Mouse (Mus musculus): ENCODE measurements around the gene Laptm4a.

Laptm4a gene

DNA sequence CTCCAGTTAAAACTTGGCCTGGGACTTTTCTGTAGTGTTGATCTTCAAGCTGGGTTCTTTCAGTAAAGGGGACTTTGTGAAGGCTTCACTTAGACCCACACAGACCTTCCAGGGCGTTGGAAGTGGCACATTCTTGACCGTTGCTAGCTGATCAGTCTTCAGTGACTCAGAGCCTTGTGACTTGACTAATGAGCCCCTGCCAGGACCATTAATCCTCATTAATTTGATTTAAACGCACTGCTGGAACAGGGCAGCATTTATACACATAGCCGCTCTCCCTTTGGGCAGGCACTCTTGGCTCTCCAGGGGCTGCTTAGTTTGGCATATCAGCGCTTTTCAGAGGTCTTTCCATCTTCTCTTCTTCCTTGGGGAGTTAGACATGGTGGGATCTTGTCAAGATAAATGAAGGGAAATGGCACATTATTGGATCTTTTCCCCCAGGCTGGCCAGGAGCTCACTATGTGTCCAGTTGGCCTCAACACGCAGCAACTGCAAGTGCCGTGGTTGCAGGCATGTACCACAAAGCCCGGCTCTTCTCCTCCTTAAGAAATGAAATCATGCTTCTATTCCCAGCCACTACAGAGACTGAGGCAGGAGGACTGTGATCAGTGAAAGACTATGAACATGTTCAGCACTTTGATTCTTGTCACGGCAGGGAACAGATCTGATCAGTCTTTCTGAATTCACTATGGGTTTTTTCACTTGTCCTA lies 40.3 kb downstream of the Laptm4a start:
- no peak for DNase-seq

GRCm38 (mm10) chr12:8969828-8970227 lies 48.4 kb downstream of the Laptm4a start:
- peak; percentile 69 for DNase-seq

- peak; percentile 93 for DNase-seq
These were observed 52.5 kb downstream of the Laptm4a start, which contains the start of gene Wdr35 for GRCm38 (mm10) chr12:8973820-8974465. Gene Wdr35 (plus strand): TSS chr12:8973892.

- DNase-seq: no peak
These were observed 53.6 kb downstream of the Laptm4a start for GRCm38 (mm10) chr12:8975076-8975475.
